Mouse (Mus musculus): ENCODE data around the gene Il4i1. TPM values are rescaled to one million over a fixed set of nuclear protein-coding genes. Genes with fewer than 3 reads are reported as not detected.

Gene Il4i1
- polyA plus RNA-seq, 2 experiments from 2014 or later: 1.9 to 3.6 TPM

GRCm38 (mm10) chr7:44849416-44850111 lies 33.4 kb downstream of the Il4i1 start:
- peak; percentile 56 for ATAC-seq

DNA sequence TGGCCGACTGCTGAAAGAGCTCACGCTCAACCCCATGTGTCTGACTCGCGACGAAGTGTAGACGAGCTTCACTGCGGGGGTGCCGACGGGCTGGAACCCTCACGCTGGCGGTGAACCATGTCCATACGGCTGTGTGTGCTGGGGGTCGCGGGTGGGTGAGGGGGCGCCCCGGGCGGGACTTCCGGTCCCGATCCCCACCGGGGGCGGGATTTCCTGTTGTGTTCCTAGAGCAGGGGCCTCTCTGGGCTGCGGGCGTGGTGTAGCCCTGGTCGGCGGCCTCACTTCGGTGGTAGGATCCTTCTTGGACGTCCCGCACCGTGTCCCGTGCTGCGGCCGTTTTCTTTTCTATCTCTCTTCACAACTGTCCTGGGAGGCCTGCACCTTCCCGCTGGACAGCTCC lies 34.0 kb downstream of the Il4i1 start:
- no peak for ATAC-seq

DNA sequence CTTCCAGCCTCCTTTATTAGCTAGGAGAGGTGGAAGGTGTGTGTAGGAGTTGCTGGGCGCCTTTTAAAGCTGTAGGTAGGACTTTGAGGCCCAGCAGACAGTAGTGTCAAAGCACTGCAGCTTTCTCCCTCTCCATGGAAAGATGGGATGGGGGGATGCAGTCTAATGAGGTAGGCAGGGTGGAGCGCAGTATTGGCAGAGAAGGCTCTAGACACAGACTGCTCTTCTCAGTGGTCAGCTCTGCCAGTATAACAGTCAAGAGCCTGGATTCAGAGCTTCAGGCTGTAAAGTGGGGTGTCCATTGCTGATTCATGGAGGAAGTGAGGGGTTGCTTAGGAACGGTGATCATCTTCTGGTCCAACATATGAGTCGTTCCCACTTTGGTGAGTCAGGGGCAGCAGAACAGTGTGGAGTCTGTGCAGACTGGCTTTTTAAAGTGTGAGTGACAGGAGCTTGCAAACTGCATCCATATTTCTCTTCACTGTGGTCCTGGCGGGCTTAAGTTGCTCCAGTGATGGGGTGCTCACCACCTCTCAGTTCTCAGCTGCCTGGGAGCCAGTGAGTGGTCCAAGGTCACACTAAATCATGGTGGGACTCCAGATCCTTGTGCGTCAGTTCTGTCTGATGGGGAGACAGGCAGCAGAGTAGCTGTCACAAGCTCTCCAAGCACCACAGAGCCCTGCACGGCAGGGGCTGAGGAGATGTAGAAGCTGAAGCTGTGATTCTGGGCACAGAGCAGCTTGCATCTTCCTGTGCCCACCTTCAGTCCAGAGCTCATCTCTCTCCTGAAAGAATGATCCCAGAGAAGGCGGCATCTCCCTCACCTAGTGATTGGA lies 34.8 kb downstream of the Il4i1 start:
- ATAC-seq: no peak

DNA sequence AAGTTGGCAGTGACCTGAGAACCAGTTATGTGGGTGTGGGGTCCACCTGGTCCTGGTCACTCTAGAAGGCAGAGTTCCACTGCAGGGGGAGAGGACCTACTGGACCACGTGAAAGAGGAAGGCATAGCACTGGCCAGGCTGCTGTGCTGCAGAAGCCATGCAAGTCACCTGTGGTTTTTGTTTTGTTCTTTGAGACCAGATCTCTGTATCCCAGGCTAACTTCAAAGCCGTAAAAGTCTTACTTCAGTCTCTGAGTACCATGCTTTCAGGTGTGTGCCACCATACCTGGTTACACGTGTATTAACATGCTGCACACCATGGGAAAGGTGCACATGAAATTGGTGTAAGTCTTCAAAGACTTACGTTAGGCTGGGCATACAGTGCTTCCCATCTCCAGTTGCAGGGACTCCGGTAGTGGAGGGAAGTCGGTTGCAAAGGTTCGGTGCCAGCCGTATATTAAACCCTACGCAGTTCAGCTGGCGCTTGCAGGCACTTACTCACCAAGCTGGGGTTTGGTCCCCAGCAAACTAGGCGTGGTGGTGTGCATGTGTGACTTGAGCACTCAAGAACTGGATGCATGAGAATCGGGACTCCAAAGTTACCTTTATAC lies 35.5 kb downstream of the Il4i1 start:
- ATAC-seq: no peak

DNA sequence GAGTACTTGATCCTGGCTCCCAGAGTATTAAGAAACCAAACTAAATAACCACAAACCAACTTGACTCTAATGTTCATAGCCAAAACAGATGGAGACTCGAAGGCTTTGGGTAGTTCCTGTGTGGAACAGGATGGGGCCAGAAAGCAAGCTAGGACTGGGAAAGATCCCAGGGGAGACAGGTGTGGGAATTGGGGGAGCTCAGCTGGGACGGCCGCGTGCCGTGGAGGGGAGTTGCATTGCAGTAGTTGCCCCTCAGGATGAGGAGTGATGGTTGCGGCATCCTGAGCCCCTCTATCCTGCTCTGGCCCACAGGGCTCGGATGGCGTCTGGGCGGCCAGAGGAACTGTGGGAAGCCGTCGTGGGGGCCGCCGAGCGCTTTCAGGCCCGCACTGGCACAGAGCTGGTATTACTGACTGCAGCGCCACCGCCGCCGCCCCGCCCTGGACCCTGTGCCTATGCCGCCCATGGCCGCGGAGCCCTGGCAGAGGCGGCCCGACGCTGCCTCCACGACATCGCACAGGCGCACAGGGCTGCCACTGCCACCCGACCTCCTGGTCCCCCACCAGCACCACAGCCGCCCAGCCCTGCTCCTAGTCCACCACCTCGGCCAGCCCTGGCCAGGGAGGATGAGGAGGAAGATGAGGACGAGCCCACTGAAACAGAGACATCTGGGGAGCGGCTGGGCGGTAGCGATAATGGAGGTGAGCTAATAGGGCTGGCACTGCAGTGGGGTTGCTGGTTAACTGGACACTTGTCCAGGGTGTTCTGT lies 36.3 kb downstream of the Il4i1 start:
- ATAC-seq: no peak

- no peak for ATAC-seq
Measured at GRCm38 (mm10) chr7:44853065-44853464, 36.9 kb downstream of the Il4i1 start.

DNA sequence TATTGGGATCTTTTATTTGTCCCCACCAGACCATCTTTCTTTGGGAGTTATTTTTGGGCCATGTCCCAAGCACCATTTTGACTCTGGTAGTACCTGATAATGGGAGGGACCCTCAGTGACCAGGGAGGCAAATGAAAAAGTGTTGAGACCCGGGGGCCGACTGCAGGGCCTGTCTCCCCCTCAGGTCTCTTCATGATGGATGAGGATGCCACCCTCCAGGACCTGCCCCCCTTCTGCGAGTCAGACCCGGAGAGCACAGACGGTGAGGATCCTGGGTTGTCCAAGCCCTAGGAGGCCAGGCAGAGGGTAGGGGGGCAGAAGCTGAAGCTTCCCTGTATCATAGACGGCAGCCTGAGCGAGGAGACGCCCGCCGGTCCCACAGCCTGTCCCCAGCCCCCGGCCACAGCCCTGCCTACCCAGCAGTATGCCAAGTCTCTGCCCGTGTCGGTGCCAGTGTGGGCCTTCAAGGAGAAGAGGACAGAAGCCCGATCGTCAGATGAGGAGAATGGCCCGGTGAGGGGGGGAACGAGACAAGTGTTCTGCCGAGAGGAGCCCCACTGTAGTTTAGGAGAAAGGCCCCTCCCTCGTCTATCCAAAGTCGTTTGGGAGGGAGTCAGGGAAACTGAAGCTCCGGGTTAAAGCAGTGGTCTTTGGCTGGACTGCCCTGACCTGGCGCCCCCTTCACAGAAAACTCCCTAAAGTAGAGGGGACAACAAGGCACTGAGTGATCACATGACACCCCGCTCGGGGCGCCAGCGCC lies 37.6 kb downstream of the Il4i1 start:
- no peak for ATAC-seq

GRCm38 (mm10) chr7:44854356-44855031 lies 38.3 kb downstream of the Il4i1 start:
- peak; percentile 48 for ATAC-seq

DNA sequence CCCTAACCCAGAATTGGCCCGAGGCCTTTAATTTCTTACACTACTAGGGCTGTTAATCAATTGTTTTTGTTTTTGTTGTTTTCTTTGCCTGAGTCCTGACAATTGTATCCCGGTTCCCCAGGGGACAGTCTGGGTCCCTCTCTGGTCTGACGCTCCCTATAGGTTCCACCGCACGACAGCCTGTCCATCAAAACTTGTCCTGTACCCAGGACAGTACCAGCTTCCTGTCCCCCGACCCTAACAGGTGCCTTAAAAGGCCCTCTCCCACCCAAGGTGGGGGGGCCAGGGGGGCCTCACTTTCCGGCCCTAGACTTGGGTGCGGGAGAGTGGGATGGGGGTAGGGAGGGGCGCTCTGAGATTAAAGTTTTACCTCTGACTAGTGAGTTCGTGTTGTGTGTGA lies 38.8 kb downstream of the Il4i1 start:
- no peak for ATAC-seq

DNA sequence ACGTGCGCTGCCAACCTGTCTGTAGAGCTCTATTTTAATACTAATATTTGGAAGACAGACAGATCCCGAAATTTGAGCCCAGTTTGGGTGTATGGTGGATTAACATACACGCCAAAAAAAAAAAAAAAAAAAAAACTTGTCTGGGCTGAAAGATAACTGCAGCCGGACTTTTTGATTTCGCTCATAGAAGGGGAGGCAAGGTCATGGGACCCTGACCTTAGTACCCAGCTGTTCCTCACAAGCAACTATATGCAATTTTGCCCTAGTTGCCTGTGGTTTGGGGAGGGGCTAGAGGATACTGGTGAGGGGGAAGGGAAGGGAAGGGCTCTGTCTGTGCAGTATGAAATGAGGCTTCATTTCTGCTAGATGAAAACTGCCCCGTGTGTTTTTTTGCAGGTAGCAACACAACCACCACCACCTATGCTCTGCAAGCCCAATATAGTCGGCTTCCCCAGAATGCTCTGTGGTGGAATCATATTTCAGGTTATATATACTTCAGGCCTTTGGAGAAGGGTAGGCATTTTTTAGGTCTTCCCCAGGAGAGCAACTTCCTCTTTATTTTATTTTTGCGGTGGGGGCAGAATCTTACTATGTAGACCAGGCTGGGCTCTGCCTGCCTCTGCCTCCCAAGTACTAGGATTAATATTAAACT lies 40.2 kb downstream of the Il4i1 start:
- no peak for ATAC-seq

DNA sequence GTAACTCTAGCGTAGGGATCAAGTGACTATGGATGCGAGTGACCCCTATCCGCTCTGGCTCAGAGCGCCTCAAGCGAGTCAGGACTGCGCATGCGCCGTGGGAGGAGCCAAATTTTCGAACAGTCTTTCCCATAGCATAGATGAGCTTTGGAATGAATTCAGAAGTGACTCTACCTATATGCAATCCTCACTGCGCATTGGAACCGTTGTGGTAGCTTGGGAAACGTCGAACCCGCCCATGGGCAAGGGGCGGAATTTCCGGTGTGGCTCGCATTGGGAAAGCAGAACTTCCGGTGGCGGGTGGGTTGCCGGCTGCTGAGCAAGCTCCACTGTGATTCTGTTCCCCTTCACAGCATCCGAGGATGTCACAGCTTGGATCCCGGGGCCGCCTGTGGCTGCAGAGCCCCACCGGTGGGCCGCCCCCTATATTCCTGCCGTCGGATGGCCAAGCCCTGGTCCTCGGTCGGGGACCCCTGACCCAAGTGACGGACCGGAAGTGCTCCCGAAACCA lies 40.9 kb downstream of the Il4i1 start, which contains the start of gene Pnkp:
Pnkp (plus strand) TSS at position 98 of the 511 bp plus-strand sequence.
- ATAC-seq: peak; percentile 64

- ATAC-seq: no peak
Measured at GRCm38 (mm10) chr7:44857905-44858304, 41.7 kb downstream of the Il4i1 start.

DNA sequence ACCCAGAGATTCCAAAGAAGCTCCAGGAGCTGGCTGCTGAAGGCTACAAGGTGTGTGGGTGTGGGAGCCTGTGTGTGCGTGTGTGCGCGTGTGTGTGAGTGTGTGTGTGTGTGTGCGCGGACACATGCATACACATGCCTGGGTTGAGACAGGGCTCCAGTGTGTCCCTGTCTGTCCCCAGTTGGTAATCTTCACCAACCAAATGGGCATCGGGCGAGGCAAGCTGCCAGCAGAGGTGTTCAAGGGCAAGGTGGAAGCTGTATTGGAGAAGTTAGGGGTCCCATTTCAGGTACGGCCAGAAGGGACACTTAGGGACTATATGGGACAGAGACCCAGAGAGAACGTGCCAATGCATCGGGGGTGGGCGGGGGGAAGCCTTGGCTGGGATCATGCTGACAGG lies 43.7 kb downstream of the Il4i1 start:
- no peak for ATAC-seq

DNA sequence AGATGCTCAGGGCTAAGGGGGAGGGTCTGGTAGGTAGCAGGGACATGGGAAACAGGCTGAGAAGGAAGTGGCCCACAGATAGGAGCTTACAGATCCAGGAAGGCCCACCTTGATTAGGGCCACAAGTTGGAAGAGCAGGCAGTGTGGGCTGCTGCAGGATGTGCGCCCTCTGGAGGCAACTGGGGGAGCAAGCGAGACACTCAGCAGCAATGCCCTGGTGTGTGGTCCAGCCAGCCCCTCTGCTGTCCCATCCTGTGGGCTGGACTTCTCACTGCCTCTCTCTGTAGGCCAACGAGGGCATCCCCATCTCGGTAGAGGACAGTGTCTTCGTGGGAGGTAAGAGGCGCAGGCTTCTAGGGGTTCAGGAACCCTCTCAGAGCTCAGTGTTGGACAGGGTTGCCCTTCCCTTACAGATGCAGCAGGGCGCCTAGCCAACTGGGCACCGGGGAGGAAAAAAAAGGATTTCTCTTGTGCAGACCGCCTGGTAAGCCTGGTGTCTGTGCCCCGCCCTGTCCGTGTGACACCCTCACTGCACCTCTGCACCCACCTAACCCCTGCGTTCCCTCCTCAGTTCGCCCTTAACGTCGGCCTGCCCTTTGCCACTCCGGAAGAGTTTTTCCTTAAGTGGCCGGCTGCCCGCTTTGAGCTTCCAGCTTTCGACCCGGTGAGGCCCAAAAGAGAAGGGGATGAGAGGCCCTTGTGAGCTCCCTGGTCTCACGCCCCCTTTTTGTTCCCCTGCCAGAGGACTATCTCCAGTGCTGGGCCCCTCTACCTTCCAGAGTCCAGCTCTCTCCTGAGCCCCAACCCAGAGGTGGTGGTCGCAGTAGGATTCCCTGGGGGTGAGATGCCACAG lies 44.6 kb downstream of the Il4i1 start:
- ATAC-seq: peak; percentile 36

DNA sequence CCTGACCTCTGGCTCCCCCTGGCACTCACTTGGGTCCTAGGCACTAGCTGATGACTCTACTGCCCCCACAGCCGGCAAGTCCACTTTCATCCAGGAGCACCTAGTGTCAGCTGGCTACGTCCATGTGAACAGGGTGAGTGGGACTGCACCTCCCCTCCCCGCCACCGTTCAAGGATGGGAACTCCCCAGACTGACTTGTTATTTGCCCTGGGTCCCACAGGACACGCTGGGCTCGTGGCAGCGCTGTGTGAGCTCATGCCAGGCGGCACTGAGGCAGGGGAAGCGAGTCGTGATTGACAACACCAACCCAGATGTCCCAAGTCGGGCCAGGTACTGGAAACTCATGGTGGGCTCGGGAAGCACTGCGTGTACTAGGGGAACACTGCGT lies 45.2 kb downstream of the Il4i1 start:
- ATAC-seq: no peak

GRCm38 (mm10) chr7:44862434-44862833 lies 46.2 kb downstream of the Il4i1 start:
- ATAC-seq: no peak

- ATAC-seq: no peak
Measured at GRCm38 (mm10) chr7:44863210-44863609, 47.0 kb downstream of the Il4i1 start.

DNA sequence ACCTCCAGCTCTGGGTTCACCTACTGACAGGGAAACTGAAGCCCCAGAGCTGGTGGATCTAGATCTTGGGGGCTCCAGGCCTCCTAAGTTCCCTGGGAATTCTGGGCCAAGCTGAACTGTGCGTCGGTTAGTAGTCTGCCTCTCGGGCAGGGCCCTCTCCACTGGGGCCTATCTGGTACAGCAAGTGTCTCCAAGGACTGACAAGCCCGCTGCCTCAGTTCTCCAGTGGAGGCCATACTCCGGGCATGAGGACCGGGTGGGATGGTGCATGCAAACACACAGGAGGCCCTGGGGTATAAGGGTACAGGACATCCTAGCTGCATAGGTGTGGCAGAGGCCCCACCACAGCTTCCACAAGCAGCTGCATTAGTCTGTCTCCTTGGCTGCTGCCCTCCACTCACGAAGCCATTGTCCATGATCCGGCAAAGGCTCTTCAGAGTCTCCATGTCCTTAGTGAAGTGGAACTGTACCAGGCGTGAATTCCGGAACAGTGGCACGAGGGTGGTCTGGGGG lies 47.9 kb downstream of the Il4i1 start:
- ATAC-seq: no peak

Data from CD4-positive, CD25-positive, alpha-beta regulatory T cell, adult 4 months (primary cell).